Comparison of ENCODE assay signal across 8 mouse cellular contexts in genomic region chr6:56923726-56924707, GRCm38 (mm10). TPM values are rescaled to one million over a fixed set of nuclear protein-coding genes. Genes with fewer than 3 reads are reported as not detected.
A peak's percentile ranks its signal among the peaks of the same experiment; 100 is the strongest.
DNase-seq lines count a peak whose midpoint lies in the region; ATAC-seq and TF ChIP-seq lines count a peak whose summit lies in the region.

Gene Nt5c3 (minus strand): TSS chr6:56923932.
Gene Vmn1r4 (plus strand): TSS chr6:56924015.

- DNase-seq in gastrocnemius, adult 8-10 months (ENCODE audit: low spot score in 2 of 2) = peak; percentile 92 to 93
- DNase-seq in hindlimb bud, embryonic 11.5 days (ENCODE audit: extremely low spot score, low read depth, low spot score) = peak; percentile 94
- peak; percentile 91 to 97 for DNase-seq in left cerebral cortex, adult 8-10 months (ENCODE audit: low spot score in 2 of 2)
- peak; percentile 96 to 97 for DNase-seq in right cerebral cortex, postnatal 10 days (ENCODE audit: low spot score in 2 of 2)
- peak; percentile 90 for DNase-seq in urinary bladder, postnatal 25 days (ENCODE audit: low spot score)

- TF ChIP-seq CTCF in cortical plate, adult 2 months (IDR thresholded peaks at IDR 0.05; ENCODE audit: extremely low read depth, insufficient read depth, low read length) = no peak

- H3K27me3 ChIP-seq in megakaryocyte, embryonic 14.5 days (replicated peaks) = no peaks in the 10 kb centered on the region

- H3K4me3 ChIP-seq in cortical plate, adult 2 months (ENCODE audit: insufficient read depth, low read length) = peak within 1 kb of the TSS; percentile 44
- peak within 1 kb of the TSS; percentile 97 for H3K4me3 ChIP-seq in megakaryocyte, embryonic 14.5 days (replicated peaks)

- peaks cover 15% of the 10 kb centered on the region for H3K36me3 ChIP-seq in megakaryocyte, embryonic 14.5 days (replicated peaks; ENCODE audit: low read length)

- H3K9me3 ChIP-seq in megakaryocyte, embryonic 14.5 days = peaks cover 2% of the 10 kb centered on the region; the same call in 1 of the 2 replicates

- peak within 1 kb of the TSS; percentile 66 for H3K27ac ChIP-seq in cortical plate, adult 2 months (ENCODE audit: insufficient read depth, low read length)

- TF ChIP-seq POLR2A in cortical plate, adult 2 months (IDR thresholded peaks at IDR 0.05; ENCODE audit: extremely low read depth, insufficient read depth, low read length) = peak; percentile 66

- H3K4me1 ChIP-seq in cortical plate, adult 2 months (ENCODE audit: control insufficient read depth, insufficient read depth, low read length) = peaks cover 2% of the 10 kb centered on the region; the same call in 1 of the 2 replicates
- peaks cover 25% of the 10 kb centered on the region for H3K4me1 ChIP-seq in megakaryocyte, embryonic 14.5 days

- peak; percentile 92 for ATAC-seq in activated CD4-positive, CD25-positive, alpha-beta regulatory T cell, adult 4 months

RNA-seq across cellular contexts. Expression of gene Nt5c3, which starts in this region (rescaled TPM):
- 10 to 100 TPM; 65.0 to 70.7 TPM for polyA plus RNA-seq in activated CD4-positive, CD25-positive, alpha-beta regulatory T cell, adult 4 months (2017; shearing (Covaris generic))
- 52.6 and 54.6 TPM in 2 replicates for polyA plus RNA-seq in cortical plate, adult 2 months (2012; rRNA removed)
- total RNA-seq in gastrocnemius, adult 8-10 months (2022) = 10 to 100 TPM; 42.6 to 57.6 (median 54.1) TPM
- total RNA-seq in left cerebral cortex, adult 8-10 months (2022) = 10 to 100 TPM; 51.4 to 61.2 (median 57.9) TPM
- polyA plus RNA-seq in megakaryocyte, embryonic 14.5 days (2012; ENCODE audit: insufficient read depth, low replicate concordance) = 96.8 and 108 TPM in 2 replicates

RNA-seq across cellular contexts. Expression of gene Vmn1r4, which starts in this region (rescaled TPM):
- polyA plus RNA-seq in activated CD4-positive, CD25-positive, alpha-beta regulatory T cell, adult 4 months (2017; shearing (Covaris generic)) = not detected
- 0.26 and 0.35 TPM in 2 replicates for polyA plus RNA-seq in cortical plate, adult 2 months (2012; rRNA removed)
- under 1 TPM in 1 of 4 experiments, not detected in 3; 0.19 TPM for total RNA-seq in gastrocnemius, adult 8-10 months (2022)
- under 1 TPM; 0.17 to 0.91 (median 0.44) TPM for total RNA-seq in left cerebral cortex, adult 8-10 months (2022)
- polyA plus RNA-seq in megakaryocyte, embryonic 14.5 days (2012; ENCODE audit: insufficient read depth, low replicate concordance) = not detected in 2 replicates

Comparison
In these comparisons a context has a peak if more than half of its experiments do, and no peak if none do; other contexts are left out.
1. Peak in every context shown above with its lines: DNase-seq, ATAC-seq, H3K4me3 ChIP-seq and H3K27ac ChIP-seq.